Mouse (Mus musculus) E14TG2a.4 (cell line): ENCODE results near the gene Akap1.

Experiments used
- H3K27me3 ChIP-seq: 2 replicates; pipeline ENCODE4 v1.6.1; 2014; ENCODE audit warnings: low read length, control low read depth; ENCODE audit not compliant: insufficient read depth
- H3K36me3 ChIP-seq: 2 replicates; pipeline ENCODE4 v1.6.1; 2014; ENCODE audit warnings: low read length, control low read depth; ENCODE audit not compliant: insufficient read depth
- H3K4me1 ChIP-seq: replicated peaks from 2 replicates; pipeline ENCODE4 v1.6.1; 2014; ENCODE audit warnings: low read depth, low read length, control low read depth
- H3K4me3 ChIP-seq: replicated peaks from 2 replicates; pipeline ENCODE4 v1.5.1; 2014; ENCODE audit warnings: mild to moderate bottlenecking, low read length
- H3K9me3 ChIP-seq: 2 replicates; pipeline ENCODE4 v1.6.1; 2014; ENCODE audit warnings: low read length, control low read depth
- CTCF ChIP-seq: conservative IDR thresholded peaks from 2 replicates; pipeline ENCODE4 v1.5.1; 2014; ENCODE audit warnings: low read length
- NANOG ChIP-seq: IDR thresholded peaks from 2 replicates; pipeline ENCODE4 v1.6.1; 2014; ENCODE audit warnings: borderline replicate concordance, low read length, mixed read lengths
- POU5F1 ChIP-seq: IDR thresholded peaks from 2 replicates; pipeline ENCODE4 v1.6.1; 2014; ENCODE audit warnings: low read length, borderline replicate concordance

Akap1 gene

GRCm38 (mm10) chr11:88822991-88823390, 41.4 kb downstream of the Akap1 start:
- no peak overlapping the region for H3K4me3 ChIP-seq
- no peaks in the 10 kb centered on the region for H3K9me3 ChIP-seq
- TF ChIP-seq CTCF (peak; percentile 82), POU5F1 (no peak), NANOG (no peak)
- H3K4me1 ChIP-seq: peaks cover 44% of the 10 kb centered on the region
- no peaks in the 10 kb centered on the region for H3K36me3 ChIP-seq
- peaks cover 6% of the 10 kb centered on the region; the same call in 1 of the 2 replicates for H3K27me3 ChIP-seq

- Histone ChIP-seq H3K27me3 (peaks cover 6% of the 10 kb centered on the region; the same call in 1 of the 2 replicates), H3K36me3 (no peaks in the 10 kb centered on the region), H3K4me1 (peaks cover 47% of the 10 kb centered on the region), H3K9me3 (no peaks in the 10 kb centered on the region), H3K4me3 (no peak overlapping the region)
- no peak for TF ChIP-seq CTCF
- no peak for TF ChIP-seq POU5F1
- no peak for TF ChIP-seq NANOG
Measured at GRCm38 (mm10) chr11:88822526-88822925, 41.9 kb downstream of the Akap1 start.

- Histone ChIP-seq H3K36me3 (no peaks in the 10 kb centered on the region), H3K27me3 (peaks cover 5% of the 10 kb centered on the region; the same call in 1 of the 2 replicates), H3K9me3 (no peaks in the 10 kb centered on the region), H3K4me1 (peaks cover 46% of the 10 kb centered on the region), H3K4me3 (peak overlapping the region; percentile 41)
- no peak for TF ChIP-seq NANOG
- no peak for TF ChIP-seq CTCF
- no peak for TF ChIP-seq POU5F1
Measured at GRCm38 (mm10) chr11:88820742-88821576, 43.4 kb downstream of the Akap1 start.

GRCm38 (mm10) chr11:88820253-88820652, 44.1 kb downstream of the Akap1 start:
- peaks cover 46% of the 10 kb centered on the region for H3K4me1 ChIP-seq
- H3K36me3 ChIP-seq: no peaks in the 10 kb centered on the region
- no peaks in the 10 kb centered on the region for H3K9me3 ChIP-seq
- TF ChIP-seq NANOG (no peak), CTCF (no peak), POU5F1 (no peak)
- no peaks in the 10 kb centered on the region for H3K27me3 ChIP-seq
- H3K4me3 ChIP-seq: no peak overlapping the region

- Histone ChIP-seq H3K36me3 (no peaks in the 10 kb centered on the region), H3K27me3 (no peaks in the 10 kb centered on the region), H3K4me3 (no peak overlapping the region), H3K4me1 (peaks cover 51% of the 10 kb centered on the region), H3K9me3 (no peaks in the 10 kb centered on the region)
- no peak for TF ChIP-seq POU5F1
- TF ChIP-seq CTCF: no peak
Measured at GRCm38 (mm10) chr11:88817061-88817460, 47.3 kb downstream of the Akap1 start.

- Histone ChIP-seq H3K4me1 (peaks cover 17% of the 10 kb centered on the region), H3K27me3 (peaks cover 8% of the 10 kb centered on the region; the same call in 1 of the 2 replicates), H3K9me3 (peaks cover 5% of the 10 kb centered on the region), H3K36me3 (no peaks in the 10 kb centered on the region), H3K4me3 (peak overlapping the region; percentile 30)
- TF ChIP-seq POU5F1 (no peak), CTCF (no peak), NANOG (no peak)
Measured at GRCm38 (mm10) chr11:88803231-88804010, 61.0 kb downstream of the Akap1 start.

GRCm38 (mm10) chr11:88796207-88796606, 68.2 kb downstream of the Akap1 start:
- Histone ChIP-seq H3K4me3 (no peak overlapping the region), H3K9me3 (no peaks in the 10 kb centered on the region), H3K27me3 (0 out of 2 replicates have a peak, but pooled peaks cover 2% of the 10 kb centered on the region), H3K4me1 (peaks cover 11% of the 10 kb centered on the region), H3K36me3 (no peaks in the 10 kb centered on the region)
- TF ChIP-seq CTCF (no peak), NANOG (no peak), POU5F1 (no peak)

GRCm38 (mm10) chr11:88789893-88790292, 74.5 kb downstream of the Akap1 start:
- TF ChIP-seq NANOG (no peak), POU5F1 (no peak), CTCF (no peak)
- Histone ChIP-seq H3K27me3 (peaks cover 5% of the 10 kb centered on the region; the same call in 1 of the 2 replicates), H3K36me3 (no peaks in the 10 kb centered on the region), H3K9me3 (no peaks in the 10 kb centered on the region), H3K4me1 (no peaks in the 10 kb centered on the region), H3K4me3 (no peak overlapping the region)
